Mouse (Mus musculus) stomach, postnatal 0 days (tissue): ENCODE results near the gene Gcn1l1.

Source experiments
- CTCF ChIP-seq: IDR thresholded peaks from 2 replicates; pipeline ENCODE4 v1.5.1; 2016; ENCODE audit warnings: antibody characterized with exemption, low read depth, mild to moderate bottlenecking, moderate library complexity
- EP300 ChIP-seq: optimal IDR thresholded peaks from 2 replicates; pipeline ENCODE3; 2016; ENCODE audit warnings: antibody characterized with exemption

GRCm38 (mm10) chr5:115572679-115573535, 7.9 kb downstream of the Gcn1l1 start:
- TF ChIP-seq CTCF = no peak
- TF ChIP-seq EP300 = no peak
